Mouse (Mus musculus): ENCODE measurements around the gene Vmn1r142.
"Not testable (repeated sequence)": the region's sequence is repeated elsewhere in the genome, so short reads cannot be mapped to it uniquely, and the experiment has no call there.

The Vmn1r142 gene

GRCm38 (mm10) chr7:22163935-22164334, at the start of gene Vmn1r142:
Gene Vmn1r142 (minus strand): TSS chr7:22164035.
- in situ Hi-C loops (cut with MboI, MseI), result not testable (repeated sequence)

GRCm38 (mm10) chr7:22201164-22201563, 37.3 kb upstream of the Vmn1r142 start, which contains the start of gene Gm8653:
Gene Gm8653 (minus strand): TSS chr7:22201264.
- in situ Hi-C loops (cut with MboI, MseI), result not testable (repeated sequence)

- in situ Hi-C loops (cut with MboI, MseI), result loop anchor here (25.0 kb wide), 1 partner anchor 2002 kb away; the partner anchor contains the start of gene Vmn1r95
These were observed 25.2 kb upstream of the Vmn1r142 start, which contains the start of gene Vmn1r143 for GRCm38 (mm10) chr7:22189077-22189476. Gene Vmn1r143 (plus strand): TSS chr7:22189377.

- in situ Hi-C loops (cut with MboI, MseI), result loop anchor here (5.0 kb wide), 1 partner anchor 1997 kb away; the partner anchor contains the start of gene Vmn1r93
These were observed 29.2 kb downstream of the Vmn1r142 start, which contains the start of gene Gm10666 for GRCm38 (mm10) chr7:22134641-22135040. Gene Gm10666 (minus strand): TSS chr7:22134741.

- in situ Hi-C loops (cut with MboI, MseI), result not testable (repeated sequence)
These were observed 45.7 kb downstream of the Vmn1r142 start, which contains the start of gene Gm16451 for GRCm38 (mm10) chr7:22118145-22118544. Gene Gm16451 (minus strand): TSS chr7:22118245.
